In genomic region chr11:120832962-120833361, GRCm38 (mm10) we compare ENCODE assay signal across 7 mouse cellular contexts. TPM values are rescaled to one million over a fixed set of nuclear protein-coding genes. Genes with fewer than 3 reads are reported as not detected.
DNase-seq lines count a peak whose midpoint lies in the region; ATAC-seq and TF ChIP-seq lines count a peak whose summit lies in the region.
"Not testable (repeated sequence)": the region's sequence is repeated elsewhere in the genome, so short reads cannot be mapped to it uniquely, and the experiment has no call there.

No protein-coding gene starts in this region.

- not testable (repeated sequence) for ATAC-seq in forebrain, postnatal 0 days; hindbrain, embryonic 16.5 days; lung, embryonic 15.5 days (ENCODE audit: borderline replicate concordance, extremely low read depth, low FRiP score, low TSS enrichment); midbrain, embryonic 12.5 days (ENCODE audit: low FRiP score, low read depth); neural tube, embryonic 13.5 days (ENCODE audit: low read depth)
- ATAC-seq in liver, embryonic 11.5 days (replicated peaks; ENCODE audit: low FRiP score), result peak; percentile 70

- H3K4me2 ChIP-seq in forebrain, postnatal 0 days (ENCODE audit: low read depth); hindbrain, embryonic 16.5 days (ENCODE audit: low read length); liver, embryonic 11.5 days; lung, embryonic 15.5 days; midbrain, embryonic 12.5 days (replicated peaks); neural tube, embryonic 13.5 days: not testable (repeated sequence)

- H3K9me3 ChIP-seq in forebrain, embryonic 10.5 days; forebrain, postnatal 0 days (ENCODE audit: low read length); hindbrain, embryonic 16.5 days (ENCODE audit: control insufficient read depth, low read length); liver, embryonic 11.5 days (ENCODE audit: control insufficient read depth, low read length); lung, embryonic 15.5 days; midbrain, embryonic 12.5 days; neural tube, embryonic 13.5 days: not testable (repeated sequence)

- not testable (repeated sequence) for H3K9ac ChIP-seq in forebrain, postnatal 0 days; hindbrain, embryonic 16.5 days (ENCODE audit: low read depth, low read length); liver, embryonic 11.5 days (ENCODE audit: low read depth, low read length); lung, embryonic 15.5 days; midbrain, embryonic 12.5 days (replicated peaks); neural tube, embryonic 13.5 days

- H3K36me3 ChIP-seq in forebrain, embryonic 10.5 days (replicated peaks), result peaks cover 17% of the 10 kb centered on the region; the same call in 1 of the 2 replicates
- not testable (repeated sequence) for H3K36me3 ChIP-seq in forebrain, postnatal 0 days (ENCODE audit: insufficient read depth); hindbrain, embryonic 16.5 days (ENCODE audit: control insufficient read depth, insufficient read depth, low read length); liver, embryonic 11.5 days (ENCODE audit: control insufficient read depth, insufficient read depth, low read length); lung, embryonic 15.5 days; midbrain, embryonic 12.5 days; neural tube, embryonic 13.5 days

- not testable (repeated sequence) for DNase-seq in forebrain, embryonic 10.5 days (ENCODE audit: extremely low spot score, low spot score); forebrain, postnatal 0 days; liver, embryonic 11.5 days (ENCODE audit: low spot score)

- 92% methylated on average over 5 of the region's 5 CpGs for WGBS in forebrain, embryonic 10.5 days
- WGBS in forebrain, postnatal 0 days, result 91% methylated on average over 5 of the region's 5 CpGs
- WGBS in hindbrain, embryonic 16.5 days, result 94% methylated on average over 5 of the region's 5 CpGs
- 74% methylated on average over 5 of the region's 5 CpGs for WGBS in liver, embryonic 11.5 days
- 87% methylated on average over 5 of the region's 5 CpGs for WGBS in lung, embryonic 15.5 days
- WGBS in midbrain, embryonic 12.5 days, result 91% methylated on average over 5 of the region's 5 CpGs
- 92% methylated on average over 5 of the region's 5 CpGs for WGBS in neural tube, embryonic 13.5 days

- H3K4me1 ChIP-seq in forebrain, embryonic 10.5 days, result peaks cover 44% of the 10 kb centered on the region
- H3K4me1 ChIP-seq in forebrain, postnatal 0 days (ENCODE audit: insufficient read depth); hindbrain, embryonic 16.5 days (ENCODE audit: control insufficient read depth, insufficient read depth, low read depth, low read length): not testable (repeated sequence)
- H3K4me1 ChIP-seq in liver, embryonic 11.5 days (replicated peaks; ENCODE audit: control insufficient read depth, insufficient read depth, low read length), result peaks cover 10% of the 10 kb centered on the region
- H3K4me1 ChIP-seq in lung, embryonic 15.5 days, result peaks cover 15% of the 10 kb centered on the region
- H3K4me1 ChIP-seq in midbrain, embryonic 12.5 days, result peaks cover 19% of the 10 kb centered on the region
- peaks cover 17% of the 10 kb centered on the region for H3K4me1 ChIP-seq in neural tube, embryonic 13.5 days (replicated peaks)

- peak overlapping the region; percentile 75 for H3K27ac ChIP-seq in forebrain, embryonic 10.5 days
- H3K27ac ChIP-seq in forebrain, postnatal 0 days (ENCODE audit: low read depth, low read length), result peak overlapping the region; percentile 66; the same call in 1 of the 2 replicates
- H3K27ac ChIP-seq in hindbrain, embryonic 16.5 days (ENCODE audit: low read depth, low read length), result peak overlapping the region; percentile 34; the same call in 1 of the 2 replicates
- not testable (repeated sequence) for H3K27ac ChIP-seq in liver, embryonic 11.5 days (ENCODE audit: low read depth, low read length)
- peak overlapping the region; percentile 77 for H3K27ac ChIP-seq in lung, embryonic 15.5 days
- H3K27ac ChIP-seq in midbrain, embryonic 12.5 days (replicated peaks), result peak overlapping the region; percentile 79
- H3K27ac ChIP-seq in neural tube, embryonic 13.5 days (replicated peaks), result peak overlapping the region; percentile 79

- not testable (repeated sequence) for H3K4me3 ChIP-seq in forebrain, embryonic 10.5 days; forebrain, postnatal 0 days (ENCODE audit: low read depth, low read length); hindbrain, embryonic 16.5 days (ENCODE audit: low read length); liver, embryonic 11.5 days (ENCODE audit: low read depth, low read length); lung, embryonic 15.5 days; midbrain, embryonic 12.5 days; neural tube, embryonic 13.5 days

- not testable (repeated sequence) for TF ChIP-seq CTCF in forebrain, postnatal 0 days (IDR thresholded peaks at IDR 0.05; ENCODE audit: low read depth)

- not testable (repeated sequence) for H3K27me3 ChIP-seq in forebrain, embryonic 10.5 days (ENCODE audit: poor library complexity, severe bottlenecking); forebrain, postnatal 0 days (ENCODE audit: insufficient read depth, low read length); hindbrain, embryonic 16.5 days (replicated peaks; ENCODE audit: control insufficient read depth, insufficient read depth, low read length); liver, embryonic 11.5 days (replicated peaks; ENCODE audit: control insufficient read depth, insufficient read depth, low read length); lung, embryonic 15.5 days; neural tube, embryonic 13.5 days
- H3K27me3 ChIP-seq in midbrain, embryonic 12.5 days, result peaks cover 13% of the 10 kb centered on the region

RNA-seq across cellular contexts. Expression of gene Fasn, which starts 8.6 kb away (rescaled TPM):
- polyA plus RNA-seq in forebrain, embryonic 10.5 days (2016; fragmentation: Nextera tagmentation; extraction: Ambion mirVana), result 134 and 144 TPM in 2 replicates
- 328 and 364 TPM in 2 replicates for total RNA-seq in forebrain, postnatal 0 days (2014; rRNA removed)
- polyA plus RNA-seq in forebrain, postnatal 0 days (2015; fragmentation: Nextera tagmentation; extraction: Ambion mirVana), result 72.5 and 75.6 TPM in 2 replicates
- 82.9 and 92.6 TPM in 2 replicates for polyA plus RNA-seq in hindbrain, embryonic 16.5 days (2015; fragmentation: Nextera tagmentation; extraction: Ambion mirVana)
- polyA plus RNA-seq in liver, embryonic 11.5 days (2014; fragmentation: Nextera tagmentation; extraction: Ambion mirVana), result 71.3 and 80.0 TPM in 2 replicates
- polyA plus RNA-seq in lung, embryonic 15.5 days (2015; fragmentation: Nextera tagmentation; extraction: Ambion mirVana), result 49.0 and 53.2 TPM in 2 replicates
- 139 and 140 TPM in 2 replicates for polyA plus RNA-seq in midbrain, embryonic 12.5 days (2016; fragmentation: Nextera tagmentation; extraction: Ambion mirVana)
- 63.8 and 67.4 TPM in 2 replicates for polyA plus RNA-seq in neural tube, embryonic 13.5 days (2015; fragmentation: Nextera tagmentation; extraction: Ambion mirVana)

RNA-seq across cellular contexts. Expression of gene Dus1l, which starts 36.8 kb away (rescaled TPM):
- 110 and 111 TPM in 2 replicates for polyA plus RNA-seq in forebrain, embryonic 10.5 days (2016; fragmentation: Nextera tagmentation; extraction: Ambion mirVana)
- total RNA-seq in forebrain, postnatal 0 days (2014; rRNA removed), result 43.0 and 52.0 TPM in 2 replicates
- 36.1 and 38.6 TPM in 2 replicates for polyA plus RNA-seq in forebrain, postnatal 0 days (2015; fragmentation: Nextera tagmentation; extraction: Ambion mirVana)
- polyA plus RNA-seq in hindbrain, embryonic 16.5 days (2015; fragmentation: Nextera tagmentation; extraction: Ambion mirVana), result 46.9 and 48.5 TPM in 2 replicates
- 132 and 139 TPM in 2 replicates for polyA plus RNA-seq in liver, embryonic 11.5 days (2014; fragmentation: Nextera tagmentation; extraction: Ambion mirVana)
- polyA plus RNA-seq in lung, embryonic 15.5 days (2015; fragmentation: Nextera tagmentation; extraction: Ambion mirVana), result 84.3 and 90.4 TPM in 2 replicates
- 64.2 and 67.6 TPM in 2 replicates for polyA plus RNA-seq in midbrain, embryonic 12.5 days (2016; fragmentation: Nextera tagmentation; extraction: Ambion mirVana)
- polyA plus RNA-seq in neural tube, embryonic 13.5 days (2015; fragmentation: Nextera tagmentation; extraction: Ambion mirVana), result 39.8 and 49.0 TPM in 2 replicates

RNA-seq across cellular contexts. Expression of gene Gps1, which starts 48.9 kb away (rescaled TPM):
- polyA plus RNA-seq in forebrain, embryonic 10.5 days (2016; fragmentation: Nextera tagmentation; extraction: Ambion mirVana), result 281 and 283 TPM in 2 replicates
- 228 and 240 TPM in 2 replicates for total RNA-seq in forebrain, postnatal 0 days (2014; rRNA removed)
- polyA plus RNA-seq in forebrain, postnatal 0 days (2015; fragmentation: Nextera tagmentation; extraction: Ambion mirVana), result 240 and 244 TPM in 2 replicates
- 272 and 305 TPM in 2 replicates for polyA plus RNA-seq in hindbrain, embryonic 16.5 days (2015; fragmentation: Nextera tagmentation; extraction: Ambion mirVana)
- 209 and 210 TPM in 2 replicates for polyA plus RNA-seq in liver, embryonic 11.5 days (2014; fragmentation: Nextera tagmentation; extraction: Ambion mirVana)
- polyA plus RNA-seq in lung, embryonic 15.5 days (2015; fragmentation: Nextera tagmentation; extraction: Ambion mirVana), result 205 and 213 TPM in 2 replicates
- 235 and 248 TPM in 2 replicates for polyA plus RNA-seq in midbrain, embryonic 12.5 days (2016; fragmentation: Nextera tagmentation; extraction: Ambion mirVana)
- 243 and 255 TPM in 2 replicates for polyA plus RNA-seq in neural tube, embryonic 13.5 days (2015; fragmentation: Nextera tagmentation; extraction: Ambion mirVana)

RNA-seq across cellular contexts. Expression of gene Rfng, which starts 49.0 kb away (rescaled TPM):
- polyA plus RNA-seq in forebrain, embryonic 10.5 days (2016; fragmentation: Nextera tagmentation; extraction: Ambion mirVana), result 39.1 and 43.3 TPM in 2 replicates
- 61.9 and 82.8 TPM in 2 replicates for total RNA-seq in forebrain, postnatal 0 days (2014; rRNA removed)
- 114 and 125 TPM in 2 replicates for polyA plus RNA-seq in forebrain, postnatal 0 days (2015; fragmentation: Nextera tagmentation; extraction: Ambion mirVana)
- 134 and 139 TPM in 2 replicates for polyA plus RNA-seq in hindbrain, embryonic 16.5 days (2015; fragmentation: Nextera tagmentation; extraction: Ambion mirVana)
- 30.3 and 33.4 TPM in 2 replicates for polyA plus RNA-seq in liver, embryonic 11.5 days (2014; fragmentation: Nextera tagmentation; extraction: Ambion mirVana)
- polyA plus RNA-seq in lung, embryonic 15.5 days (2015; fragmentation: Nextera tagmentation; extraction: Ambion mirVana), result 35.4 and 38.3 TPM in 2 replicates
- polyA plus RNA-seq in midbrain, embryonic 12.5 days (2016; fragmentation: Nextera tagmentation; extraction: Ambion mirVana), result 63.4 and 66.4 TPM in 2 replicates
- polyA plus RNA-seq in neural tube, embryonic 13.5 days (2015; fragmentation: Nextera tagmentation; extraction: Ambion mirVana), result 89.7 and 105 TPM in 2 replicates
